Mouse (Mus musculus) CD8-positive naive resting alpha-beta T cell, adult 2 months (primary cell): ENCODE measurements around the gene P4ha2.
A peak's percentile ranks its signal among the peaks of the same experiment; 100 is the strongest.
"Not testable (repeated sequence)": the region's sequence is repeated elsewhere in the genome, so short reads cannot be mapped to it uniquely, and the experiment has no call there.

Source experiments
- DNase-seq, 2 experiments: peaks; one replicate each; pipeline ENCODE4 v3.0.0; 2022; ENCODE audit warnings: low read depth in 2 of 2, low spot score in 2 of 2

P4ha2 gene

GRCm38 (mm10) chr11:54132290-54132689, 32.4 kb downstream of the P4ha2 start:
- DNase-seq: no peak

DNA sequence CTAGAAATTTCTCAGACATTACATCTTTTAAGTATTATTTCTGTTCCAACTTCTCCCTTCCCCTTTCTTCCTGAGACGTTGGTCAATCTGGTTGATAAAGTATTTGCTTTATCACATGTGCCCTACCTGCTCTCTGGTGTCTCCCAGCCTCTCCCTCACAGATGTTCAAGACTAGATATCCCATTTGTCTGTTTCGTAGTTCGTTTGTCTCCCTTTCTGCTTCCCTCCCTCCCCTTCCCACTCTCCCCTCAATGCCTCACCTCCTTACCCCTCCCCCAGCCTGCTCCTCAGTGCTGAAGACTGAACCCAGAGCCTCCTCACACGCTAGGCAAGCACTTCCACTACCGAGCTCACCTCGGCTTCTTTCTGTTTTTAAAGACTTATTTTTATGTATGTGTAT, 35.0 kb downstream of the P4ha2 start:
- DNase-seq: no peak

GRCm38 (mm10) chr11:54140159-54140558, 40.3 kb downstream of the P4ha2 start:
- not testable (repeated sequence) for DNase-seq

DNA sequence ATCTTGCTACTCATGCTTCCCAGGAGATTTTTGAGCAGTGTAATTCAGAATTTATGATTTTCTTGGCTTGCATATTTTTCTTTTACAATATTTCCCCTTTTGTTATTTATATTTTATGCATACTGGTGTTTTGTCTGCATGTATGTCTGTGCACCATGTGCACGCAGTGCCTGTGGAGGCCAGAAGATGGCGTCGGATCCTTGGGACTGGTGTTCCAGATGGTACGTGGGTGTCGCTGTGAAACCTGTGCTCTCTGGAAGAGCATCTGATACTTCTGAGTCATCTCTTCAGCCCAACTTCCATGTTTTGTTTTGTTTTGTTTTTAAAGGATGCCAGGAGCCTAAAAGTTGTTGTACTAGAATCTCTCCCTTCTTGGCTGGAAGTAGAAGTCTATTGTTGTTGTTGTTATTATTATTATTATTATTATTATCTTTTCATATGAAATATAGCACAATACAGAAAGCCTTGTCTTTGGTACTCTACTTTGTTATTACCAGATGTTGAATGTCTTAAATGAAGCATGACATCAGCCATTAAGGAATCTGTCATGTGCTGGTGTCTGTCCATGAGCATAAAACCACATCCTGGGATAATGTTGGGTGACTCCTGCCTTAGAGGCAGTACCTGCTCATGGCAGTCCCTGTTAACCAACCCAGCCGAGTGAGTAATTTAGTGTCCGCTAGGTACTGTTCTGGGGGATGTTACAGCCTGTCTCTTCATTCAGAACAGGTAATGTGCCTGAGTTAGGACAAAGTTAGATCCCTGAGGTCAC, 41.5 kb downstream of the P4ha2 start:
- DNase-seq: no peak

DNA sequence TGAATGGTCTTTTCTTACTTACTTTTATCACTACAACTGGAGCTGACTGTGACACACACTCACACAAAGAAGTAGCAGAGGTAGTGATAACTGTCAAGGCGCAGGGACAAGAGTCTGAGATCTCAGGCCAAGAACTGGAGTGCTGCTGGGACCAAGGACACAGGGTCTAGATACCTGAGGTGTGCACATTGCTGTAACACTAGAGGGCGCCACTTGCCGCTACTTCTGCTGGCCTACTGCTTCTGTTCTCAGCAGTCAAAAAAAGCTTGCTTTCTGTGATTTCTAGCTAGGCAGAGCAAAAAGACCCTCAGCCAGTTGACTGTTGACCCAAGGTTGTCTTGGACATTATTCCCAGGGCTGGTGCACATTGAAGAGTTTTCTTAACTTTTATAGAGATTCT, 45.0 kb downstream of the P4ha2 start:
- peak; percentile 59 to 74 for DNase-seq

DNA sequence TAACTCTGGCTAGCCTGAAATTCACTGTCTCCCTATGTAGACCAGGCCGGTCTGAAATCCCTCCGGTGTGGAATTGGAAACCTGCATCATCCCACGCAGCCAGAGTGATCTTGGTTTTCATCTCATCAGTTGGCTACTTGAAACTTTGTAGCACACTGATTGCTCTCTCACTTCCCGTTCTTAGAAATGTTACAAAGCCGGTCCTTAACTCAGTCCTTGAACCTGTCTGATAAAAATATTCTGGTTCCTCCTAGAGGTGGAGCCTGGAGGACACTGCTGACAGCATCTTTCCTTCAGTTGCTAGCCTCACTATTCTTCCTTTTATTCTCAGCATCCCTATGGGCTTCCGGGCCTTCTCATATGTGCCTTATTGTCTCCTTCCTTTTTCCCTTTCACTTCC, 46.1 kb downstream of the P4ha2 start:
- no peak for DNase-seq

- DNase-seq: no peak
Observed at GRCm38 (mm10) chr11:54149791-54150465, 50.0 kb downstream of the P4ha2 start.

- no peak for DNase-seq
Observed at GRCm38 (mm10) chr11:54151141-54151540, 51.2 kb downstream of the P4ha2 start.

GRCm38 (mm10) chr11:54152957-54153356, 53.1 kb downstream of the P4ha2 start:
- no peak for DNase-seq

- DNase-seq: peak; percentile 56 to 61
Observed at GRCm38 (mm10) chr11:54155864-54156263, 56.0 kb downstream of the P4ha2 start.

DNA sequence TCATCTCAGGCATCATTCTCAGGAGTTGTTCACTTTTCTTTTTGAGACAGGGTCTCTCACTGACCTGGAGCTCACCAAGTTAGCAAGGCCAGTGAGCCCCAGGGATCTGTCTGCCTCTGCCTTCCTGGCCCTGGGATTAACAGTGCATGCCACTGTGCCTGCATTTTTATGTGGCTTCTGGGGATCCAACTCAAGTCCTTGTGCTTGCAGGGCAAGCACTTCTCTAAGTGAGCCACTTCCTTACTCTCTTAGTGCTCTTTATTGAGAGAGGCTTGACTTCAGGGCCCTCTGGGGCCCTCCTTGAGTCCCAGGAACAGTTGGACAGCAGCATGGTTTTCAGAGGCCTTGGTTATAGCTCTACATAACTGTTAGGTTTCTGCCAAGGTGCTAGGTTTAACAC, 56.6 kb downstream of the P4ha2 start:
- no peak for DNase-seq

DNA sequence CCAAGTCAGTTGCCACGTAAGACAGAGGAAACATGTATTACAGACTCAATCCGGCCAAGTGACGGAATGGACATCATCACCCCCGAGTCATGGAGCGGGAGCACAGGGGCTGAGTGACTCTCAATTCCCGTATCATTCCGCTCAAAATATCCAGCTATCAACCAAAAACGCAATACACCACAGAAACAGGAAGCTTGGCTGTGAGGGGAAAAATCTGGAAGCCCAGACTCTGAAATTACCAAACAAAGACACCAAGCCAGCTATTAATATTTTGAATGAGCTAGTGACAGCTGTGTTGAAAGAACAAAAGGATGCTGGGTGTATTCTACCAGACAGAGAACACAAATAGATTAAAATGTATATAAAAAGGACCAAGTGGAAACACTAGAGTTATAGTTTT, 57.7 kb downstream of the P4ha2 start:
- no peak for DNase-seq

DNA sequence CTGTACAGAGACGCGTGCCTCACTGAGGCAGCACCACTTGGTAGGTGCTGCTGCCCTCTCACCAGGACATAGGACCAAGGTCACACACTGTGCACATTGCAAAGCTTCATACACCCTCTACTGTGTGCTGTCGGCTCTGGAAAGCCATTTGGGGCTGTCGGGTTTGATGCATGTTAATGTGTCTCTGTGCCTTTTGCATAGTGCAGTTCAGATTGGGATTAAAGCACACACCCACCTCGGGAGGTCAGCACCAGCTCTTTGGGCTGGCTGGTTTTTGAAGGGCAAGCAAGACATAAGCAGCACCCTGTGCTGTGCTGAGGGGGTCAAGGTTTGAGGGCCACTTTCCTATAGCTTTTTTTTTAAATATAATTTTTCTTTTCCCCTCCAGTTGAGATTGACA, 60.5 kb downstream of the P4ha2 start:
- no peak for DNase-seq

- no peak for DNase-seq
Observed at GRCm38 (mm10) chr11:54160920-54161319, 61.0 kb downstream of the P4ha2 start.

DNA sequence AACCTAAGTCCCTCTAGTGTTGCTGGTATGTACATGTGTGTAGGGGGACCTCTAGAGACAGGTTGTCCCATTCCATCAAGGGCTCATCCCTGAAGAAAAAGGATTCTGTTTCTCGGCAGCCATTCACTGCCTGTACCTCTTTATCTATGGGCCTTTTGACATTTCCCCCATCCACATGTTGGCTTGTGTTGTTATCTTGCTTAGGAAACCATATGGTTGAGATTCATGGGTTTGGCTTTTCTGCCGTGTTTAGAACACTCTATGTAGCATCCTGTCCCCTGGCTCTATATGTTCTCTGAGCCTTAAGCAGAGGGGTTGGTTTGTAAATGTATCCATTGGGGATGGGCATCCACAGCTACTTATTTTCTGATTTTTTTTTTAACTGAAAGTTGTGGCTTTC, 61.6 kb downstream of the P4ha2 start:
- DNase-seq: no peak

GRCm38 (mm10) chr11:54162968-54163367, 63.1 kb downstream of the P4ha2 start:
- DNase-seq: peak; percentile 34 to 44

DNA sequence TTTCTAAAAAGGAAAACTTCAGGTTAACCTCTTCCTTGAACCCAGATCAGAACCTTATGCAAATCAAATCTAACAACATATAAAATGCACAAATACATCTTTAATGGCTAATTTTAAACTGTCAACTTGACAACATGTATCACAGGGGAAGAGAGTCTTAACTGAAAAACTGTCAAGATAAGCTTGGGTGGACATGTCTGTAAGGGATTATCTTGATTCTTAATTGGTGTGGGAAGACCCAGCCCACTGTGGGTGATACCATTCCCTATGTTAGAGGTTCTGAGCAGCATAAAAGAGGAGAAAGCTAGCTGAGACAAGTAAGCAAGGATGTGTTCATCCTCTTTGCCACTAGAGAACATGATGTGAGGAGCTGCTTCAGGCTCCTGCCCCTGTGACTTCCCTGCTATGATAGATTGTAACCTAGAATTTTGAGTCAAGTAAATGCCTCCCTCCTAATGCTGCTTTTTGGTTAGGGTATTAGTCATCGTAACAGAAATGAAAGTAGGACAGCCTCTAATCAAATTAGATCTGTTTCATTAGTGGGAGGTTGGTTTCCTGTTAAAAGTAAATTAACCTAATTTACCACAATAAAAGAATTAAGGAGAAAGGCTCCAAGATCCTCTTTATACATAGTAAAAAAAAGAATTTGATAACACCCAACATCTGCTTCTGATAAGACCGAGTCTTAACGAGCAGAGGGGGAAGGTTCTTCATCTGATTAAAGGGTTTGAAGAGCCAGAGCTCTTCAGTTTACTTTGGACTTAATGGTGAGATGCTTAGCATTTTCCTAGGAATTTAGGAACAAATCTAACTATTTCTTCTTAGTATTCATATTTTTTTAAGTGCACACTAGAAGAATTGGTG, 69.8 kb downstream of the P4ha2 start:
- DNase-seq: no peak

DNA sequence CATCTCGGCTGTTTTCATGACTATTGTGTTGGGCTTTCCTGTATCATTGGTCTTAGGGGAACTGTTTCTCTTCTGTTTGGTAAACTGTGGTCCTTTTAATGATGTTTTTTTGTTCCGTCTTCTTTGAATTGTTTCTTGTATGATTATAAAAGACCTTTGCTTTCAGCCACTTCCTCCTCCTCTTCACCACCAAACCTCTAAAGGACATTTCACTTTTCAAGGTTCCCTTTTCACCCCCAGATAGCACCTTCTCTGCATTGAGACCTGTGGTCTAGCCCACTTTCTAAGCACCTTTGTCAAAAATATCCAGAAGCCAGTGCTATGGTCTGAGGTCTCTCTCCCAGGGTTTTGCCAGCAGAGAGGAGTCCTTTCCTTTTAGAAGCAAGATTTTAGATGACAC, 71.3 kb downstream of the P4ha2 start:
- no peak for DNase-seq

DNA sequence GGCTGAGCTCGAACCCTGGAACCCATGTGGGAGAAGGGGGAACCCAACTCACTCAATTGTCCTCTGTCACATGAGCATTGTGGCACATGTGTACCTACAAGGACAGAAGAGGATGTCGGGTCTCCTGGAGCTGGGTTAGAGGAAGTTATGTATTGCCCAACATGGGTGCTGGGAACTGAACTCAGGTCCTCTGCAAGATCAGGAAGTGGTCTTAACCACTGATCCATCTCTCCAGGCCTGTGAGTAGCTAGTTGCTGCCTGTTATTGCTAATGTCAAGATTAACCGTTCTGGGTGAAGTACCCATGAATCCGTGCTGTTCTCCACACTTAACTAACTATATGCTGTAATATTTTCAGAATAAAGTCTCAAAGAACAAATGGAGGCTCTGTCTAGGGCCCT, 74.3 kb downstream of the P4ha2 start:
- no peak for DNase-seq

- DNase-seq: no peak
Observed at GRCm38 (mm10) chr11:54174877-54175276, 75.0 kb downstream of the P4ha2 start.
